Mouse (Mus musculus) kidney, embryonic 16.5 days (tissue): ENCODE results near the gene Greb1. TPM values are rescaled to one million over a fixed set of nuclear protein-coding genes. Genes with fewer than 3 reads are reported as not detected.

ENCODE experiments used
- ATAC-seq: fragments of 200-750 bp; cut with Nextera tagmentation; 2 replicates; pipeline ENCODE4 v1.8.0; 2017; ENCODE audit warnings: moderate TSS enrichment; ENCODE audit not compliant: low FRiP score, low TSS enrichment
- H3K27ac ChIP-seq: fragments of 300-500 bp; sonication (generic); 2 replicates; pipeline ENCODE4 v1.5.1; 2014; ENCODE audit warnings: low read length
- H3K27me3 ChIP-seq: fragments of 300-500 bp; sonication (generic); 2 replicates; pipeline ENCODE4 v1.6.1; 2014; ENCODE audit warnings: low read length, control low read depth, mixed read lengths; ENCODE audit not compliant: insufficient read depth
- H3K36me3 ChIP-seq: fragments of 300-500 bp; sonication (generic); 2 replicates; pipeline ENCODE4 v1.6.1; 2014; ENCODE audit warnings: low read length, control low read depth, mixed read lengths; ENCODE audit not compliant: insufficient read depth
- H3K4me1 ChIP-seq: fragments of 300-500 bp; sonication (generic); 2 replicates; pipeline ENCODE4 v1.6.1; 2014; ENCODE audit warnings: low read length, control low read depth, mixed read lengths; ENCODE audit not compliant: insufficient read depth
- H3K4me2 ChIP-seq: fragments of 300-500 bp; sonication (generic); replicated peaks from 2 replicates; pipeline ENCODE4 v1.6.1; 2014; ENCODE audit warnings: low read depth, low read length
- H3K4me3 ChIP-seq: fragments of 300-500 bp; sonication (generic); 2 replicates; pipeline ENCODE4 v1.5.1; 2014; ENCODE audit warnings: mild to moderate bottlenecking, low read length
- H3K9ac ChIP-seq: fragments of 300-500 bp; sonication (generic); replicated peaks from 2 replicates; pipeline ENCODE4 v1.6.1; 2014; ENCODE audit warnings: low read length
- H3K9me3 ChIP-seq: fragments of 300-500 bp; sonication (generic); 2 replicates; pipeline ENCODE4 v1.6.1; 2016; ENCODE audit warnings: low read length, control low read depth
- WGBS: fragments of 180-500 bp; shearing (Covaris S2); extraction: QIAGEN DNeasy Blood & Tissue Kit; methylation state at CpG from one replicate; pipeline ENCODE4 v1.1.7; 2014; 5-methylcytosine and 5-hydroxymethylcytosine counted together
- polyA plus RNA-seq: library from polyadenylated mRNA; unstranded; fragments of >200 nt; fragmentation: Nextera tagmentation; extraction: Ambion mirVana; gene quantifications from 2 replicates; pipeline ENCODE4 v1.2.1, GENCODE M21; 2015

The Greb1 gene
- polyA plus RNA-seq, 1 experiment from 2014 or later = 4.4 TPM

DNA sequence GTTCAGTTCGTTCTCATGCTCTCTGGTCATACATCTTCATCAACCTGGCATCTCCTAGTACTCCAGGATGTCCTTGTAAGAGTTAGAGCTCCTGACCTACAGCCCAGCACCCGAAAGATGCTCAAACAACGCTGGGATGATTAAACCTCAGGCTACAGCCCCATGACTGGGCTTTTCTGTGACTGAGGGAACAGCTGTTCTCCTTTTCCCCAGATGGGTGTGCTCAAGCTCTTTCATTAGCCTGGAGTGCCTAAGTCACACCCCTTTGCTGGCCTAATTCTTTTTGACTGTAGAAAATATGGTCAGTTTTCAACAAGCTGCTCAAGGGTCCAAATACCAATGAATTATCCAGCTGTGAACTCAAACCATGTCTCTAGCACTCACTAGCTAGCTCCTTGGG is 7.4 kb upstream of the Greb1 start:
- no peaks in the 10 kb centered on the region for H3K36me3 ChIP-seq
- H3K27ac ChIP-seq = no peak overlapping the region
- H3K27me3 ChIP-seq = peaks cover 24% of the 10 kb centered on the region
- H3K9ac ChIP-seq = no peak overlapping the region
- H3K4me3 ChIP-seq = no peak overlapping the region
- WGBS = 34% methylated on average over 3 of the region's 3 CpGs
- peaks cover 28% of the 10 kb centered on the region for H3K4me1 ChIP-seq
- H3K9me3 ChIP-seq = no peaks in the 10 kb centered on the region
- no peak overlapping the region for H3K4me2 ChIP-seq
- no peak for ATAC-seq

DNA sequence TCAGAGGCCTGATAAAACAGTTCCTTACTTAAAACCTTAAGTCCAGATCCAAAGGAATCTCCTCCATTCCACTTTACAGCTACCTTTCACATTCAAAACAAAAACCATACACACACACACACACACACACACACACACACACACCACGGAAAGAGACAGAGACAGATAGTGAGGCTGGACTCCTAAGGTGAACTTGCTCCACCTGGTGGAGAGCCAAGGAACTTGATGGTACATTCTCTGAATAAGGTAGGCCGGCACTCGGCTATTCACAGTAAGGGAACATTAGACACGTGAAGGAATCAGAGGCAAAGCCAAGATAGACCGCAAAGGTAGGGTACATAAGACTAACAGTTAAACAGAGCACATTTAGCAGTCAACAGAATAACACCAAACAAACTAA is 4.8 kb upstream of the Greb1 start:
- H3K9me3 ChIP-seq = no peaks in the 10 kb centered on the region
- WGBS = 3% methylated on average over 5 of the region's 5 CpGs
- ATAC-seq = peak; percentile 21; the same call in 1 of the 2 replicates
- H3K9ac ChIP-seq = no peak overlapping the region
- H3K4me1 ChIP-seq = peaks cover 17% of the 10 kb centered on the region; the same call in 1 of the 2 replicates
- no peaks in the 10 kb centered on the region for H3K36me3 ChIP-seq
- H3K27ac ChIP-seq = no peak overlapping the region
- peaks cover 24% of the 10 kb centered on the region for H3K27me3 ChIP-seq
- H3K4me3 ChIP-seq = no peak overlapping the region
- H3K4me2 ChIP-seq = no peak overlapping the region

DNA sequence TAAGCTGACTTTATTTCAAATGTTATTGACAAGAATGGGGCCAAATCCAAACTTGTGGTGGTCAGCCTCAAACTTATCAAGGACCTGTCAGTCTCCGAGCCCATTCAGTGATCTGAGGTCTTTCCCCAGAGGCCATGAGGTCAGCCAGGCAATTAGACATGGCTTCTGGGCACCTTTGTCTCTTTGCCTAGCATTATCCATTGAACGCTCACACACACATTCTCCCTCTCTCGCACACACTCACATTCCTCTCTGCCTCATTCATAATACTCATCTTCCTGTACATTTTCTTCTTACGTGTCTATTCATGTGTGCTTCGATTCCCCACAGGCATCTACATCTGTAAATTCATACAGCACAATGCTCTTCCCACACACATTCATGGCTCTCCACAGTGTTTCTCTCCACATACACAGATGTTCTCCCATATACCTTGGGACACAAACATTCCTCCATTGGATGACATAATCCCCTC is 3.3 kb upstream of the Greb1 start:
- Histone ChIP-seq H3K9ac (no peak overlapping the region), H3K27ac (no peak overlapping the region), H3K9me3 (no peaks in the 10 kb centered on the region), H3K4me1 (peaks cover 30% of the 10 kb centered on the region; the same call in 1 of the 2 replicates), H3K36me3 (no peaks in the 10 kb centered on the region), H3K4me3 (no peak overlapping the region), H3K4me2 (no peak overlapping the region), H3K27me3 (peaks cover 18% of the 10 kb centered on the region)
- ATAC-seq = no peak
- WGBS = 36% methylated on average over 5 of the region's 5 CpGs

DNA sequence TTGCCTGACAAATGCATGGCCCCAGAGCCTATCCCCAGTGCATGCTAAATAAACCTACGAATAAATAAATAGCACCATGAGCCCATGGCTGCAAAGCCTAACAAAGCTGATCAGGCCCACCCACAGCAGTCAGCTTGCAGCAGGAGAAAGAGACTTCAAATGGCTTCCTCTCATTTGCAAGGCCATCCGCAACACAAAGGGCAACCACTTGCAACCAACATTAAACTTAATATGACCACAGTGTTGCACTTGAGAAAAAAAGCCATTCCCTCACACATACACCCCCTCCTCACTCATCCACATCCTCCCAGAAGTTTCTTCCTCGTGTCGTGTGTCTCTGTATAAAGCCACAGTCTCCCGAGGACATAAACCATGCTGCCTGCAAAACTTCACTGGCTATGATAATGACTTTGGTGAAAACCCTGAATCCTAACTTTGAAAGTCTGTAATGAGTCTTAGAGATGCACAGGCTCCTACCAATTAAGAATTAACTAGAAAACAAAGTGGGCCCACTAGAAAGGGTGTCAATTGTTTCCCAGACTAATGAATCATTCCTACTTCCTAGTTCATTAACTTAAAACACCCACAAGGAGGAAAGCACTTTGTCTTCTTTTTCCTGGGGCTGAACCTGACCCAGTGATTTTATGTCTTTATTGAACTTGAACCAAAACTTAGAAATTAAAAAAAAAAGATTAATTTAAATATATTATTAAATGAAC is 2.7 kb upstream of the Greb1 start:
- ATAC-seq = no peak
- no peaks in the 10 kb centered on the region for H3K9me3 ChIP-seq
- H3K4me2 ChIP-seq = no peak overlapping the region
- peaks cover 31% of the 10 kb centered on the region; the same call in 1 of the 2 replicates for H3K4me1 ChIP-seq
- peaks cover 16% of the 10 kb centered on the region for H3K27me3 ChIP-seq
- no peaks in the 10 kb centered on the region for H3K36me3 ChIP-seq
- WGBS = 30% methylated on average over 5 of the region's 5 CpGs
- 0 out of 2 replicates have a peak overlapping the region, but pooled peaks have one; percentile 12 for H3K27ac ChIP-seq
- no peak overlapping the region for H3K9ac ChIP-seq
- no peak overlapping the region for H3K4me3 ChIP-seq

DNA sequence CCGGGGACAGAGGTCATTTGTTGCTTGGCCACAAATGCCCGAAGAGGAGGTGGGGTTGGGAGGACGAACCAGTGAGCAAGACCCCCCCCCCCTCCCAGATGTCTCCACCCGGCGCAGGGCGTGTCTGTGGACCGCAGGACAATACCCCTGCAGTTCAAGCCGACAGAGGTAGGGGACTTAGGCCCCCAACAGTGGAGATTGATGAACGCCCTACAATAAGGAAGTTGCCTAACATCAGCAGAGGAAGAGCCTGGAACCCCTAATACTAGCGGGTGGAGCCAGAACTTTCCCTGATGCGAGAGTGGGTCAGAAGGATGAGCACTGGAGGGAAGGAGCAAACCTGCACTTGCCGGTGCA is 251 bp upstream of the Greb1 start:
- Histone ChIP-seq H3K4me2 (peak overlapping the region; percentile 98), H3K27ac (no peak overlapping the region), H3K9ac (peak overlapping the region; percentile 69), H3K9me3 (no peaks in the 10 kb centered on the region), H3K4me3 (peak overlapping the region; percentile 61), H3K36me3 (no peaks in the 10 kb centered on the region), H3K27me3 (peaks cover 5% of the 10 kb centered on the region; the same call in 1 of the 2 replicates), H3K4me1 (peaks cover 31% of the 10 kb centered on the region; the same call in 1 of the 2 replicates)
- WGBS = 0% methylated on average over 12 of the region's 12 CpGs
- ATAC-seq = 0 out of 2 replicates have a peak, but pooled peaks have one; percentile 40

DNA sequence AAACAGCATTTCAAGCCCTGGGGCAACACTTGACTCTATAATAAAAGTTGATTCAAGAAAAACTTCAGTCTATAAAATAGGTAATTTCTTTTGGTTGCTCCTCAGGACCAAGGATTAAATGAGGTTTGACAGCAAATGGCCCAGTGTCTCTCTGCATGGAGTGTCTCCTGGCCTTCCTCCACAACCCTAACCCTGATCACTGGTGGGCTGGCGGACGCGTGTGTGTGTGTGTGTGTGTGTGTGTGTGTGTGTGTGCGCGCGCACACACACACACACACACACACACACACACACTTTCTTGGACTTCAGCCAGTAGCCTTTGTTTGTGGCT is 793 bp downstream of the Greb1 start:
- no peak for ATAC-seq
- Histone ChIP-seq H3K27me3 (peaks cover 5% of the 10 kb centered on the region; the same call in 1 of the 2 replicates), H3K4me2 (peak overlapping the region; percentile 98), H3K27ac (no peak overlapping the region), H3K36me3 (no peaks in the 10 kb centered on the region), H3K9me3 (no peaks in the 10 kb centered on the region), H3K9ac (peak overlapping the region; percentile 69; the same call in 1 of the 2 replicates), H3K4me1 (peaks cover 31% of the 10 kb centered on the region; the same call in 1 of the 2 replicates), H3K4me3 (peak overlapping the region; percentile 61)
- 30% methylated on average over 3 of the region's 6 CpGs for WGBS

DNA sequence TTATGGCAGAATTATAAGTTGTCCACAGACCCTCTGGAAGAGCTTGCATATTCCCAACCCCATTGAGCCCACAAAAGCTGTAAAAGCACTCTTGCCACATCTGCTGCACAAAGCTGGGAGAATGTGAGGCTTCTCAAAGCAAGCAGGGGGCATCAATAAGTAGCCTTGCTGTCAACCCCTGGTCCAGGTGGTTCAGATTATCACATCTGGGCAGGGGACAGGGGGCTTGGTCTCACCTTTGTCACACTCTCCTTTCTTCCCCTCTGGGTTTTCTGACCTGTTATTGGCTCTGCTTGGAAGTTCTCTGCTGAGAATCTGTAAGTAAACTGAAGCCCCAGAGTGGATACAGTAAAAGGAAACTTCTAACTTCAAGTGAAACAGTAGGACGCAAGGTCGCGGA is 1.8 kb downstream of the Greb1 start:
- no peaks in the 10 kb centered on the region for H3K9me3 ChIP-seq
- peaks cover 5% of the 10 kb centered on the region; the same call in 1 of the 2 replicates for H3K27me3 ChIP-seq
- no peak overlapping the region for H3K27ac ChIP-seq
- ATAC-seq = no peak
- WGBS = 39% methylated on average over 3 of the region's 3 CpGs
- no peak overlapping the region for H3K9ac ChIP-seq
- H3K4me3 ChIP-seq = peak overlapping the region; percentile 61; the same call in 1 of the 2 replicates
- peak overlapping the region; percentile 98 for H3K4me2 ChIP-seq
- peaks cover 25% of the 10 kb centered on the region; the same call in 1 of the 2 replicates for H3K4me1 ChIP-seq
- H3K36me3 ChIP-seq = no peaks in the 10 kb centered on the region

DNA sequence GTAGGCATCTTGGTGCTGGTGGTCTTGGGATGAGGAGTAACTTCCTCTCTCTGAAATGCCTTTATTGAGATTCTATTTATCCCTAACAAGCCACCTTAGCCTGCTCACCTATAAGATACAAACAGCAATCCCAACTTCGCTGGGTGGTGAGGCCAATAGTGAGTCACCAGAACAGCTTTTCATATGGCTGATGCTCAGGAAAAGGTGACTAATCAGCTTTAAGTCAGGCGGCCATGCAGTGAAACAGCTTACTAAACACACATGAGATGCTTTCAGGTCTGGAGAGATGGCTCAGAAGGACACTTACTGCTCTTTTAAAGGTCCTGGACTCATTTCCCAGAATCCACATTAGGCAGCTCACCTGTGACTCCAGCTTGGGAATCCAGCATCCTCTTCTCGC is 4.9 kb downstream of the Greb1 start:
- Histone ChIP-seq H3K36me3 (no peaks in the 10 kb centered on the region), H3K4me2 (no peak overlapping the region), H3K4me1 (peaks cover 16% of the 10 kb centered on the region; the same call in 1 of the 2 replicates), H3K9me3 (no peaks in the 10 kb centered on the region), H3K4me3 (no peak overlapping the region), H3K27me3 (0 out of 2 replicates have a peak, but pooled peaks cover 5% of the 10 kb centered on the region), H3K9ac (no peak overlapping the region), H3K27ac (no peak overlapping the region)
- WGBS = 88% methylated on average over 3 of the region's 3 CpGs
- ATAC-seq = no peak

DNA sequence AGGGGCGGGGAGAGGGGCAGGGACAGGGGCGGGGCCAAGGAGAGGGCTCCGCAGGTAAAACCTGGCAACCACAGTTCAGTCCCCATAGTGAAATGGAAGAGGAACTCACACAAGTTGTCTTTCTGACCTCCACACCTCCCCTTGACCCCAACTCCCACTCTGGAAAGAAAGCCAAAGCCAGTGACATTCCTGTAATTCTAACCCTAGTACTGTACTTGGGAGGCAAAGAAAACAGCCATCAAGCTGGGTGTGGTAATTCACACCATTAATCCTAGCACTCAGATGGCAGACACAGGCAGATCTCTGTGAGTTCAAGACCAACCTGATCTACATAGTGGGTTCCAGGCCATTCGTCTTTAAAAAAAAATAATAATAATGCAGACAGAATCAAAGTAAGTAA is 7.3 kb downstream of the Greb1 start:
- Histone ChIP-seq H3K4me2 (no peak overlapping the region), H3K27me3 (no peaks in the 10 kb centered on the region), H3K4me1 (no peaks in the 10 kb centered on the region), H3K36me3 (no peaks in the 10 kb centered on the region), H3K27ac (no peak overlapping the region), H3K9ac (no peak overlapping the region), H3K9me3 (no peaks in the 10 kb centered on the region), H3K4me3 (no peak overlapping the region)
- WGBS = 65% methylated on average over 4 of the region's 4 CpGs
- ATAC-seq = no peak

DNA sequence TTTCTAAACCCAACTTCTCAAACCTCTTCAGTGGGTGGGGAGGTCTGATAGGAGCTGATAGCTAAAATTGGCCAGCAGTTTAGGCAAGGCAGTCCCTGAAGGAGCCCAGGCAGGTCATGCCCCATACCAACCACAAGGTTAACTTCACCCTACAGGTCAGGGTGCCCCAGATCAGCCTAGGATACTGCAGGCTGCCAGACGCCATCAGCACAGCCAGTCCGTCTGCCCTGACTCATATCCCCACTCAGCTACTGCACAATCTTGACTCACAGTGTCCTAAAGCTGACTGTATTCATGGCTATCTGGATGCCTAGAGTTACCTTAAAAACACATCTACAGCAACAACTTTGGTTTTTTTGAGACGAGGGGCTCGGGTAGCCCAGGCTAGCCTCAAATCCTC is 10.2 kb downstream of the Greb1 start:
- no peaks in the 10 kb centered on the region for H3K36me3 ChIP-seq
- no peaks in the 10 kb centered on the region for H3K9me3 ChIP-seq
- H3K4me3 ChIP-seq = no peak overlapping the region
- no peak overlapping the region for H3K27ac ChIP-seq
- H3K4me2 ChIP-seq = no peak overlapping the region
- no peaks in the 10 kb centered on the region for H3K27me3 ChIP-seq
- no peaks in the 10 kb centered on the region for H3K4me1 ChIP-seq
- ATAC-seq = no peak
- WGBS = 69% methylated on average over 4 of the region's 4 CpGs
- no peak overlapping the region for H3K9ac ChIP-seq
